Mouse (Mus musculus) lung, embryonic 16.5 days (tissue): ENCODE measurements at regions not wholly inside any gene's neighbourhood (a gene's known extent, or its start where the extent isn't known, plus 50 kb on each side); places are given as distances from the start of the nearest gene placed in this dataset.

Source experiments
- ATAC-seq: fragments of 200-750 bp; cut with Nextera tagmentation; 2 replicates; pipeline ENCODE4 v1.8.0; 2017; ENCODE audit warnings: low read depth, mild to moderate bottlenecking, moderate library complexity
- H3K27ac ChIP-seq: fragments of 300-500 bp; sonication (generic); 2 replicates; pipeline ENCODE4 v1.5.1; 2014; ENCODE audit warnings: mild to moderate bottlenecking, control low read depth, low read length
- H3K27me3 ChIP-seq: fragments of 300-500 bp; sonication (generic); 2 replicates; pipeline ENCODE4 v1.6.1; 2014; ENCODE audit warnings: low read depth, low read length, mixed read lengths; ENCODE audit not compliant: control insufficient read depth, insufficient read depth
- H3K36me3 ChIP-seq: fragments of 300-500 bp; sonication (generic); 2 replicates; pipeline ENCODE4 v1.6.1; 2014; ENCODE audit warnings: low read length; ENCODE audit not compliant: control insufficient read depth, insufficient read depth
- H3K4me1 ChIP-seq: fragments of 300-500 bp; sonication (generic); replicated peaks from 2 replicates; pipeline ENCODE4 v1.6.1; 2014; ENCODE audit warnings: low read length, mixed read lengths; ENCODE audit not compliant: control insufficient read depth, insufficient read depth
- H3K4me2 ChIP-seq: fragments of 300-500 bp; sonication (generic); 2 replicates; pipeline ENCODE4 v1.6.1; 2014; ENCODE audit warnings: low read depth, low read length, control low read depth
- H3K4me3 ChIP-seq: fragments of 300-500 bp; sonication (generic); 2 replicates; pipeline ENCODE4 v1.5.1; 2014; ENCODE audit warnings: mild to moderate bottlenecking, low read length, control low read depth
- H3K9ac ChIP-seq: fragments of 300-500 bp; sonication (generic); 2 replicates; pipeline ENCODE4 v1.6.1; 2014; ENCODE audit warnings: low read length, control low read depth
- H3K9me3 ChIP-seq: fragments of 300-500 bp; sonication (generic); 2 replicates; pipeline ENCODE4 v1.6.1; 2016; ENCODE audit warnings: low read length; ENCODE audit not compliant: control insufficient read depth
- WGBS: fragments of 180-500 bp; shearing (Covaris S2); extraction: QIAGEN DNeasy Blood & Tissue Kit; methylation state at CpG from one replicate; pipeline ENCODE4 v1.1.7; 2014; 5-methylcytosine and 5-hydroxymethylcytosine counted together

GRCm38 (mm10) chr3:147089716-147090115, 237.5 kb downstream of the Ttll7 start:
- H3K4me3 ChIP-seq = no peak overlapping the region
- no peaks in the 10 kb centered on the region for H3K4me1 ChIP-seq
- WGBS = 65% methylated on average over 10 of the region's 10 CpGs
- H3K9ac ChIP-seq = no peak overlapping the region
- ATAC-seq = no peak
- H3K9me3 ChIP-seq = no peaks in the 10 kb centered on the region
- no peak overlapping the region for H3K4me2 ChIP-seq
- H3K27me3 ChIP-seq = no peaks in the 10 kb centered on the region
- H3K27ac ChIP-seq = no peak overlapping the region
- H3K36me3 ChIP-seq = no peaks in the 10 kb centered on the region

- no peak for ATAC-seq
- no peak overlapping the region for H3K27ac ChIP-seq
- H3K27me3 ChIP-seq = no peaks in the 10 kb centered on the region
- no peak overlapping the region for H3K4me2 ChIP-seq
- WGBS = 62% methylated on average over 8 of the region's 8 CpGs
- no peaks in the 10 kb centered on the region for H3K9me3 ChIP-seq
- H3K9ac ChIP-seq = no peak overlapping the region
- H3K36me3 ChIP-seq = no peaks in the 10 kb centered on the region
- H3K4me1 ChIP-seq = no peaks in the 10 kb centered on the region
- no peak overlapping the region for H3K4me3 ChIP-seq
These were observed 240.3 kb downstream of the Ttll7 start for GRCm38 (mm10) chr3:147092188-147093075.

- no peak overlapping the region for H3K4me2 ChIP-seq
- H3K36me3 ChIP-seq = no peaks in the 10 kb centered on the region
- 94% methylated on average over 5 of the region's 5 CpGs for WGBS
- H3K9me3 ChIP-seq = no peaks in the 10 kb centered on the region
- H3K4me1 ChIP-seq = no peaks in the 10 kb centered on the region
- no peak for ATAC-seq
- no peak overlapping the region for H3K9ac ChIP-seq
- H3K27ac ChIP-seq = no peak overlapping the region
- no peaks in the 10 kb centered on the region for H3K27me3 ChIP-seq
- no peak overlapping the region for H3K4me3 ChIP-seq
These were observed 240.9 kb downstream of the Ttll7 start for GRCm38 (mm10) chr3:147093076-147093380.

GRCm38 (mm10) chr3:147096179-147096578, 244.0 kb downstream of the Ttll7 start:
- Histone ChIP-seq H3K4me1 (0 out of 2 replicates have a peak, but pooled peaks cover 2% of the 10 kb centered on the region), H3K4me2 (no peak overlapping the region), H3K9ac (no peak overlapping the region), H3K4me3 (no peak overlapping the region), H3K9me3 (no peaks in the 10 kb centered on the region), H3K27ac (no peak overlapping the region), H3K36me3 (no peaks in the 10 kb centered on the region), H3K27me3 (no peaks in the 10 kb centered on the region; the same call in 1 of the 2 replicates)
- 44% methylated on average over 9 of the region's 9 CpGs for WGBS
- no peak for ATAC-seq

DNA sequence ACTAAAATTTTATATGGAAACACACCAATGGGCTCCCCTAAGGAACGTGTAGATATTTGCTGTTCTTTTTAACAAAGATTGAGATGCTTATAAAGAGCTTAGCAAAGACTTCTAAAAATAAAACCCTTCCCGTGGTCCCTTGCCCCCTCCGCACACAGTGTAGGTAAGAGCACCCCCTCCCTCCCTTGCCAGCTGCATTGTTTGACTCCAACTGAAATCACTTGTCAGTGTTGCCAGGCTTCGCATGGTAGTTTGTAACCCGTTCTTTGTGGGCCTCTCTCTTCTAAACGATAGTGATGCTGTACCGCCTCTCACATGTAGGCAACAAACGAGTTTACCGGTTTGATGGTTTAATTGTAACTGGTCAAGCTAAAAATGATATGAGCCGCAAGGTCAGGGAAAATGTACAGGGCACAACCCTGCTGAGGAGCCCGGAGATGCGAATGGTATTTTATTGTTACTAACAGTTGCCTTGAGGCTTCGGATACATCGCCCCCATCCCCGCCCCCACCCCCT, 246.0 kb downstream of the Ttll7 start:
- Histone ChIP-seq H3K27me3 (no peaks in the 10 kb centered on the region; the same call in 1 of the 2 replicates), H3K4me3 (no peak overlapping the region), H3K36me3 (no peaks in the 10 kb centered on the region), H3K9ac (no peak overlapping the region), H3K4me1 (0 out of 2 replicates have a peak, but pooled peaks cover 2% of the 10 kb centered on the region), H3K9me3 (no peaks in the 10 kb centered on the region), H3K4me2 (no peak overlapping the region), H3K27ac (no peak overlapping the region)
- ATAC-seq = no peak
- 51% methylated on average over 15 of the region's 15 CpGs for WGBS

DNA sequence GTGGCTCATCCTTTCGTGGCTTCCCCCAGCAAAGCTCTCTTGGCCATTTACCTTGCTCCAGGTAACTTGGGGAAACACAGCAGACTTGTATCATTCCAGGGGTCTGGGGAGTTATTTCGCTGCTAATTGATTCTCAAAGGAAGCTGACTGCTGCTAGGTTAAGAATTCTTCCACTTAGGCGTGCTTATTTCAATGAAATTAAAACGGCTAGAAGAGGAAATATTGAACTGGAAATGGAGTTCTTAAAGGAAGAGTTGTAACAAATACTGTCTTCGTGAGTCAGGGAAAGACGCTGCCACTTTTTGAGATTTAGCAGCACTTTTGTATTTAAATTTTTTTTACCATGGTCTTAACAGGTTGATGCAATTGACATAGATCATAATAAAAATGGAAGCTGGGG, 246.4 kb downstream of the Ttll7 start:
- H3K4me2 ChIP-seq = no peak overlapping the region
- H3K27ac ChIP-seq = no peak overlapping the region
- WGBS = 58% methylated on average over 6 of the region's 6 CpGs

DNA sequence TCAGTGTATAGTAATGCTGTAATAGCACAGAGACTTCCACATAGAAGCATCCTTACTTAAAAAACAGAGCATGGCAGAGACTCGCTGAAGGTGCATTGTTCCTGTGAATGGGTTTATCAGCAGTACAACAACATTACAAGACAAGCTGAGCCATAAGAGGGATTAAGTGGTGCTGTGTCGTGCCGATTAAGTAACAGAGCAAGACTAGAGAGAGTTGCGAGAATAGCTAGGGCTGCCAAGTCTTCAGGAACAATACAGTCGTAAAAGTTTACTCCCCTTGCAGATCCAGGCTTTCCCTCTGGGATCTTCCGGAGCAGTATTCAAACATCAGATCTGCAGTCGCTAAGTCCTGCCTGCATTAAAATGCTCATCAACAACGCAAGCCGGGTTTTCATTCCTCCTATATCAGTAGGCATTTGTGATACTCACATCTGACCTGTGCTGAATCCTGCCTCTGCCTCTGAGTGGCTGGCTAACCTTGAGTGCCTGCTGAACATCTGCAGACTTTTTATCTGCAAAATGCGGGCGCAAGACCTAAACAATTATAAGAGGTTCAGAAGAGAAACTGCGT, 247.1 kb downstream of the Ttll7 start:
- H3K4me3 ChIP-seq = no peak overlapping the region
- ATAC-seq = no peak
- peak overlapping the region; percentile 8; the same call in 1 of the 2 replicates for H3K4me2 ChIP-seq
- H3K9me3 ChIP-seq = no peaks in the 10 kb centered on the region
- 30% methylated on average over 12 of the region's 12 CpGs for WGBS
- peak overlapping the region; percentile 39; the same call in 1 of the 2 replicates for H3K9ac ChIP-seq
- H3K27ac ChIP-seq = no peak overlapping the region
- H3K36me3 ChIP-seq = no peaks in the 10 kb centered on the region
- 0 out of 2 replicates have a peak, but pooled peaks cover 2% of the 10 kb centered on the region for H3K4me1 ChIP-seq
- H3K27me3 ChIP-seq = no peaks in the 10 kb centered on the region; the same call in 1 of the 2 replicates

More for the DNA sequence above, 246.4 kb downstream of the Ttll7 start:
- Histone ChIP-seq H3K36me3 (no peaks in the 10 kb centered on the region), H3K9ac (no peak overlapping the region), H3K4me3 (no peak overlapping the region), H3K27me3 (no peaks in the 10 kb centered on the region; the same call in 1 of the 2 replicates), H3K9me3 (no peaks in the 10 kb centered on the region), H3K4me1 (0 out of 2 replicates have a peak, but pooled peaks cover 2% of the 10 kb centered on the region)
- no peak for ATAC-seq

- 0 out of 2 replicates have a peak, but pooled peaks cover 2% of the 10 kb centered on the region for H3K4me1 ChIP-seq
- no peak overlapping the region for H3K9ac ChIP-seq
- no peaks in the 10 kb centered on the region; the same call in 1 of the 2 replicates for H3K27me3 ChIP-seq
- no peak overlapping the region for H3K27ac ChIP-seq
- WGBS = 37% methylated on average over 7 of the region's 7 CpGs
- H3K4me2 ChIP-seq = no peak overlapping the region
- ATAC-seq = no peak
- no peaks in the 10 kb centered on the region for H3K36me3 ChIP-seq
- H3K4me3 ChIP-seq = no peak overlapping the region
- no peaks in the 10 kb centered on the region for H3K9me3 ChIP-seq
These were observed 249.0 kb downstream of the Ttll7 start for GRCm38 (mm10) chr3:147101053-147101764.

DNA sequence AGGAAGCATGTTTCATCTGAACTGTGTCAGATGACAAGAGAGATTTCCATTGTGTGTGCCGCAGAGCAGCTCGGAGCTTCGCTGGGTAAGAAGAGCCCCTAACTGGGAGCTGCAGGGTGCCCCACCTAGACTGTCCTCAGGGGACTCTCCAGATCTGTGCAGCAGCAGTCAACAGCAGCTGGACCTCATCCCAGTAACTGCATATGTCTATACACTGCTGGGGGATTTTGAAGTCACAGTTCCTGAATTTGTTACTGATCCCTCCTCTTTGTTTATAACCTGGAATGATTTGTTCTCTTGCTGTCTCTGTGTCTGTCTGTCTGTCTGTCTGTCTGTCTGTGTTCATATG, 249.6 kb downstream of the Ttll7 start:
- Histone ChIP-seq H3K4me3 (no peak overlapping the region), H3K27ac (no peak overlapping the region), H3K9ac (no peak overlapping the region), H3K27me3 (no peaks in the 10 kb centered on the region; the same call in 1 of the 2 replicates), H3K36me3 (no peaks in the 10 kb centered on the region), H3K4me1 (0 out of 2 replicates have a peak, but pooled peaks cover 2% of the 10 kb centered on the region), H3K9me3 (no peaks in the 10 kb centered on the region), H3K4me2 (no peak overlapping the region)
- WGBS = 23% methylated on average over 3 of the region's 3 CpGs
- peak; percentile 73 for ATAC-seq
